In genomic region chrX:158987676-158988075, GRCm38 (mm10) we compare ENCODE assay signal across 19 mouse cellular contexts.
"Had no signal": no experiment of that assay in that cellular context is flagged by ENCODE, and none has a peak within 500 bp of the region (broad histone marks: within the 10 kb centered on the region; RNA-seq: fewer than 3 reads in every experiment).

No protein-coding gene starts in this region.

- H3K4me1 ChIP-seq: midbrain, embryonic 10.5 days; midbrain, embryonic 12.5 days; neural tube, embryonic 13.5 days; neural tube, embryonic 15.5 days had no signal

- H3K4me2 ChIP-seq: midbrain, embryonic 12.5 days; neural tube, embryonic 13.5 days; neural tube, embryonic 15.5 days had no signal

- H3K27me3 ChIP-seq: midbrain, embryonic 12.5 days; neural tube, embryonic 13.5 days; neural tube, embryonic 15.5 days had no signal

- H3K36me3 ChIP-seq: midbrain, embryonic 10.5 days; midbrain, embryonic 12.5 days; neural tube, embryonic 13.5 days; neural tube, embryonic 15.5 days had no signal

- H3K9me3 ChIP-seq: midbrain, embryonic 10.5 days; midbrain, embryonic 12.5 days; neural tube, embryonic 13.5 days; neural tube, embryonic 15.5 days had no signal

- ATAC-seq: midbrain, embryonic 16.5 days had no signal

- DNase-seq: lung, adult 18-20 months; lung, postnatal 10 days; lung, postnatal 36 days; midbrain, embryonic 14.5 days; retina, postnatal 1 day; right cerebral cortex, adult 18-20 months; right cerebral cortex, postnatal 25 days; right cerebral cortex, postnatal 4 days; spleen, adult 18-20 months; thymus, adult 18-20 months; thymus, postnatal 14 days; thymus, postnatal 36 days had no signal

- H3K27ac ChIP-seq: liver, embryonic 14.5 days; midbrain, embryonic 10.5 days; midbrain, embryonic 12.5 days; neural tube, embryonic 13.5 days; neural tube, embryonic 15.5 days had no signal

- H3K4me3 ChIP-seq: midbrain, embryonic 10.5 days; midbrain, embryonic 12.5 days; myocyte; neural tube, embryonic 13.5 days; neural tube, embryonic 15.5 days had no signal

- H3K9ac ChIP-seq: liver, embryonic 14.5 days; midbrain, embryonic 12.5 days; neural tube, embryonic 13.5 days; neural tube, embryonic 15.5 days had no signal
